Mouse (Mus musculus): Measurements from ENCODE around the gene Canx. TPM values are rescaled to one million over a fixed set of nuclear protein-coding genes. Genes with fewer than 3 reads are reported as not detected.
A peak's percentile ranks its signal among the peaks of the same experiment; 100 is the strongest.

The Canx gene
- polyA plus RNA-seq (2015; fragmentation: Nextera tagmentation; extraction: Ambion mirVana), result 284 and 286 TPM in 2 replicates

DNA sequence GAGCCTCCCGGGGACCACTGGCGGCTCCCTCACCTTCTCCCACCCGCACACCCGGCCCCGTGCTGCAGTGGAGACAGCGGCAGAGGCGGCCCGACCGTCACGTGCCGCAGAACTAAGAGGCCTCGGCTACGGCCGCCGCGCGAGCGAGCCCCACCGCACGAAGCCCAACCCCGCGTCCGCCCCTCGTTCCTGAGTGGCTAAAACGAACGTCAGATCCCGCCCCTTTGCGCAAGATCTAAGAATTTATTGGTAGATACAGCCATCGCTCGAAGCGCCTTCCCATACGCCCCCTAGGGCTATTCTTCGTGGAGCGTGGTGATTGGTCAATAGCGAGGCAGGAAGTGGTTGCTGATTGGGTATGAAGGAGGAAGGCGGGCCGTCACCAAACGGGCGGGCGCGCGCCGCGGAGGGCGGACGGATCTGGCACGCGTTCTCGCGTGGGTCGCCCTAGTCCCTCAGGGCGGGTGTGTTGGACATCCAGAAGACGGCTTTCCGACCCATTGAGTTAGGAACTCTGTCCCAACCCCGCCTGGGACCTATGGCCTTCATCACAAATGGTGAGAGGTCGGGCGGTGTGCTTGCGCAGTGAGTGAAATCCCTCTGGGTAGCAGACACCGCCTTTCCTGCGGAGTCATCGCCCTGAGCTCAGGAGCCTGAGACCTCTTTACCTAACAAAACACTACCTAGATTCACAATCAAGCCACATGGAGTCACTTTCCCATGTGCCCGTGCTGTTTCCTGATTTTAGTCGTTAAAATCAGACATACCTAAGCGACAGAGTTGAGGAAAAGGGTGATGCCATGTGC is at the start of gene Canx:
Gene Canx (minus strand): TSS at position 178 of the 806 bp plus-strand sequence.
- peak within 1 kb of the TSS; percentile 58 for H3K4me2 ChIP-seq (replicated peaks)
- H3K4me1 ChIP-seq, result peaks cover 15% of the 10 kb centered on the region

DNA sequence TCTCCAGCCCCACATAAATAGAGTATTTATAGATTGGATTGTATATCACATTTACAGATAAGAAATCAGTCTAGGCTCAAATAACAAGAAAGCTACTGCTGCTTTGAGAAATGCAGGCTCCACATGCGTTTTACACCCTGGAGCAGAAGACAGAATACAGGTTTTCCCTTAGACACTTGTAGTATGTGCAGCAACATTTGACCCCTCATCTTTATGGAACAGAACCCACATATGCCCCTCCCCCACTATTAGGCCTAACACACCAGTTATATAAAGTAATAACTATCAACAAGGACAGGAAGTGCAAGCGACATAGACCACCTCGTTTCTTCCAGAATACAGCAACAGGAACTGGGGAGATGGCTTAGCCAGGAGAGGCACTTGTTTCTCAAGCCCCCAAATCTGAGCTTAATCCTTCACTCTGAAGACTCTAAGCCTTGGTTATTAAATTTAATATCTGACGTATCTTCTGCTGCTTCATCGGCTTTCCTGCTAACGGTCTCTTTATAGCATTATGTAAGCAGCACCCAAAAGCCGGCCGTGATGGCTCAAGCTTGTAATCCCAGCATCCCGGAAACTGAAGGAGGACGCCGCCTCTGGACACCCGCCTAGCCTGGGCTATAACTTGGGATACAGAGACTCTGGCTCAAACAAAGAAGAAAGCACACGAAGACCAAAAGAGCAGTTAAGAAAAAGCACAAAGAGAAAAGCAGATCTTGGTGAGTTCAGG is 49.0 kb upstream of the Canx start:
- H3K4me1 ChIP-seq, result peaks cover 21% of the 10 kb centered on the region
- H3K27ac ChIP-seq (replicated peaks), result no peak overlapping the region
- no peaks in the 10 kb centered on the region for H3K27me3 ChIP-seq
- H3K4me2 ChIP-seq (replicated peaks), result no peak overlapping the region
- WGBS, result 86% methylated on average over 13 of the region's 13 CpGs
- no peak for ATAC-seq (ENCODE audit: insufficient number of reproducible peaks, low FRiP score, low TSS enrichment, low read depth)
- no peak overlapping the region for H3K9ac ChIP-seq
- H3K9me3 ChIP-seq (replicated peaks), result no peaks in the 10 kb centered on the region
- H3K4me3 ChIP-seq (replicated peaks), result no peak overlapping the region
- peaks cover under 1% of the 10 kb centered on the region; the same call in 1 of the 2 replicates for H3K36me3 ChIP-seq

More for the DNA sequence above, at the start of gene Canx:
- Histone ChIP-seq H3K27me3 (no peaks in the 10 kb centered on the region), H3K4me3 (replicated peaks) (peak within 1 kb of the TSS; percentile 96), H3K36me3 (no peaks in the 10 kb centered on the region), H3K9me3 (replicated peaks) (no peaks in the 10 kb centered on the region), H3K27ac (replicated peaks) (peak within 1 kb of the TSS; percentile 92), H3K9ac (peak within 1 kb of the TSS; percentile 93)
- WGBS, result under 1% methylated on average over 64 of the region's 64 CpGs
- ATAC-seq (ENCODE audit: insufficient number of reproducible peaks, low FRiP score, low TSS enrichment, low read depth), result peak; percentile 99

- Histone ChIP-seq H3K4me2 (replicated peaks) (no peak overlapping the region), H3K9ac (no peak overlapping the region), H3K4me3 (replicated peaks) (no peak overlapping the region), H3K36me3 (no peaks in the 10 kb centered on the region), H3K27ac (replicated peaks) (no peak overlapping the region), H3K27me3 (no peaks in the 10 kb centered on the region), H3K9me3 (replicated peaks) (no peaks in the 10 kb centered on the region), H3K4me1 (peaks cover 16% of the 10 kb centered on the region)
- 100% methylated on average over 1 of the region's 1 CpGs for WGBS
- ATAC-seq (ENCODE audit: insufficient number of reproducible peaks, low FRiP score, low TSS enrichment, low read depth), result no peak
These were observed 48.1 kb upstream of the Canx start for GRCm38 (mm10) chr11:50373621-50374020.

GRCm38 (mm10) chr11:50373086-50373485 is 47.6 kb upstream of the Canx start:
- H3K4me2 ChIP-seq (replicated peaks), result no peak overlapping the region
- no peaks in the 10 kb centered on the region for H3K9me3 ChIP-seq (replicated peaks)
- no peaks in the 10 kb centered on the region for H3K27me3 ChIP-seq
- H3K4me1 ChIP-seq, result peaks cover 16% of the 10 kb centered on the region
- no peak overlapping the region for H3K4me3 ChIP-seq (replicated peaks)
- H3K27ac ChIP-seq (replicated peaks), result no peak overlapping the region
- H3K9ac ChIP-seq, result no peak overlapping the region
- H3K36me3 ChIP-seq, result no peaks in the 10 kb centered on the region
- no peak for ATAC-seq (ENCODE audit: insufficient number of reproducible peaks, low FRiP score, low TSS enrichment, low read depth)

DNA sequence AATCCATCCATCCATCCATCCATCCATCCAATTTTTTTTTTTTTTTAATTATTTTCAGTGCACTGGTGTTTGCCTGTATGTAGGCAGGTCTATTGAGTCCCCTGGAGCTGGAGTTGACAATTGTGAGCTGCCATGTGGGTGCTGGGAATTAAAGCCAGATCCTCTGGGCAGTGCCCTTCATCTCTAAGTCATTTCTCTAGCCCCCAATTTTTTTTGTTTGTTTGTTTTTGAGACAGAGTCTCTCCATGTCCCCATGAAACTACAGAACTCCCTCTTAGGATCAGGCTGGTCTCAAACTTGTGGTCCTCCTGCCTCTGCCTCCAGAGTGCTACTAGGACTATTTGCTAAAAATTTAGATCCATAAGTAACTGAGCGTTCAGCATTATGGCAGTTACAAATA is 46.4 kb upstream of the Canx start:
- Histone ChIP-seq H3K27ac (replicated peaks) (no peak overlapping the region), H3K9me3 (replicated peaks) (no peaks in the 10 kb centered on the region), H3K9ac (no peak overlapping the region), H3K4me3 (replicated peaks) (no peak overlapping the region; the same call in 1 of the 2 replicates), H3K4me1 (peaks cover 16% of the 10 kb centered on the region), H3K27me3 (no peaks in the 10 kb centered on the region), H3K4me2 (replicated peaks) (peak overlapping the region; percentile 62), H3K36me3 (no peaks in the 10 kb centered on the region)
- 79% methylated on average over 1 of the region's 1 CpGs for WGBS
- ATAC-seq (ENCODE audit: insufficient number of reproducible peaks, low FRiP score, low TSS enrichment, low read depth), result no peak

GRCm38 (mm10) chr11:50371399-50371841 is 45.9 kb upstream of the Canx start:
- 0 out of 2 replicates have a peak overlapping the region, but pooled peaks have one; percentile 28 for H3K9ac ChIP-seq
- 2% methylated on average over 18 of the region's 18 CpGs for WGBS
- H3K27me3 ChIP-seq, result no peaks in the 10 kb centered on the region
- no peaks in the 10 kb centered on the region for H3K36me3 ChIP-seq
- peak overlapping the region; percentile 62 for H3K4me2 ChIP-seq (replicated peaks)
- H3K9me3 ChIP-seq (replicated peaks), result no peaks in the 10 kb centered on the region
- peak overlapping the region; percentile 44 for H3K4me3 ChIP-seq (replicated peaks)
- ATAC-seq (ENCODE audit: insufficient number of reproducible peaks, low FRiP score, low TSS enrichment, low read depth), result no peak; the same call in 1 of the 2 replicates
- H3K4me1 ChIP-seq, result peaks cover 12% of the 10 kb centered on the region
- H3K27ac ChIP-seq (replicated peaks), result no peak overlapping the region; the same call in 1 of the 2 replicates

- H3K4me2 ChIP-seq (replicated peaks), result peak overlapping the region; percentile 62
- H3K4me1 ChIP-seq, result peaks cover 8% of the 10 kb centered on the region; the same call in 1 of the 2 replicates
- H3K9me3 ChIP-seq (replicated peaks), result no peaks in the 10 kb centered on the region
- H3K27me3 ChIP-seq, result no peaks in the 10 kb centered on the region
- H3K9ac ChIP-seq, result no peak overlapping the region
- no peak overlapping the region for H3K27ac ChIP-seq (replicated peaks)
- peak overlapping the region; percentile 44; the same call in 1 of the 2 replicates for H3K4me3 ChIP-seq (replicated peaks)
- WGBS, result 65% methylated on average over 4 of the region's 4 CpGs
- H3K36me3 ChIP-seq, result no peaks in the 10 kb centered on the region
- no peak for ATAC-seq (ENCODE audit: insufficient number of reproducible peaks, low FRiP score, low TSS enrichment, low read depth)
These were observed 45.5 kb upstream of the Canx start for GRCm38 (mm10) chr11:50370969-50371368.

GRCm38 (mm10) chr11:50369360-50369911 is 44.0 kb upstream of the Canx start:
- no peak overlapping the region for H3K4me3 ChIP-seq (replicated peaks)
- no peaks in the 10 kb centered on the region for H3K36me3 ChIP-seq
- WGBS, result 81% methylated on average over 5 of the region's 5 CpGs
- H3K9ac ChIP-seq, result no peak overlapping the region
- peaks cover 7% of the 10 kb centered on the region; the same call in 1 of the 2 replicates for H3K4me1 ChIP-seq
- H3K27ac ChIP-seq (replicated peaks), result no peak overlapping the region
- no peak overlapping the region for H3K4me2 ChIP-seq (replicated peaks)
- H3K27me3 ChIP-seq, result no peaks in the 10 kb centered on the region
- H3K9me3 ChIP-seq (replicated peaks), result no peaks in the 10 kb centered on the region
- ATAC-seq (ENCODE audit: insufficient number of reproducible peaks, low FRiP score, low TSS enrichment, low read depth), result no peak

DNA sequence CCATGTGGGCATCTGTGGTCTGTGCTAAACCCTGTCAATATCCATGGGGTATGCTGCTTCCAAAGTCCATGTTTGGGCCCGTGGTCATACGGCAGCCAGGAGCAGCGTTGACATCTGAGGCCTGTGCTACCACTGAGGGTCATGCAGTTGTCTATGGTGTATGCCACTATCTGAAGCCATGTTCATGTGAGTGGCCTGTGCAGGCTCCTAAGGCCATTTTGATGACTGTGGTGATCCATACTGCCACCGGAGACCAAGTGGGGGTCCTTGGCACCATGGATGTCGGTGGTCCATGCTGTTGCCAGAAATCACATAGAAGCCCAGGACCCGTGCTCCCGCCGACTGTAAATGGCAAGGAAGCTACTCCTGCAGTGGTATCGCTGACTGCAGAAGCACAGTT is 42.1 kb upstream of the Canx start:
- Histone ChIP-seq H3K4me1 (peaks cover 7% of the 10 kb centered on the region; the same call in 1 of the 2 replicates), H3K27me3 (no peaks in the 10 kb centered on the region), H3K9ac (no peak overlapping the region), H3K27ac (replicated peaks) (no peak overlapping the region), H3K36me3 (no peaks in the 10 kb centered on the region), H3K9me3 (replicated peaks) (no peaks in the 10 kb centered on the region), H3K4me2 (replicated peaks) (no peak overlapping the region), H3K4me3 (replicated peaks) (no peak overlapping the region)
- WGBS, result 88% methylated on average over 9 of the region's 9 CpGs
- ATAC-seq (ENCODE audit: insufficient number of reproducible peaks, low FRiP score, low TSS enrichment, low read depth), result no peak

DNA sequence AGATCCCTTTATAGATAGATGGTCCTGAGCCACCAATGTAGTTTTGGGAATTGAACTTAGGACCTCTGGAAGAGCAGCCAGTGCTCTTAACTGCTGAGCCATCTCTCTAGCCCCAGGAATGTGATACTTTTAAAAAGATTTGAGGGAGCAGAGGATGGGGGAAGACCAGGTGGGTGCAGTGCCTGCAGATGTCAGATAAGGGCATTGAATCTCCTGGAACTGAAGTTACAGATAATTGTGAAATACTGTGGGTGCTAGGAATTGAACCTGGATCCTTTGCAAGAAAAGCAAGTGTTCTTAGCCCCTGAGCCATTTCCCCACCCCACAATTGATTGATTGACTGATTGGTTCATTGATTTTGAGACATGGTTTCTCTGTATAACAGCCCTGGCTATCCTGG is 39.8 kb upstream of the Canx start:
- H3K27me3 ChIP-seq, result no peaks in the 10 kb centered on the region
- H3K9me3 ChIP-seq (replicated peaks), result no peaks in the 10 kb centered on the region
- H3K4me1 ChIP-seq, result no peaks in the 10 kb centered on the region
- H3K4me3 ChIP-seq (replicated peaks), result no peak overlapping the region
- no peaks in the 10 kb centered on the region for H3K36me3 ChIP-seq
- H3K27ac ChIP-seq (replicated peaks), result no peak overlapping the region
- H3K4me2 ChIP-seq (replicated peaks), result no peak overlapping the region
- no peak for ATAC-seq (ENCODE audit: insufficient number of reproducible peaks, low FRiP score, low TSS enrichment, low read depth)
- no peak overlapping the region for H3K9ac ChIP-seq

DNA sequence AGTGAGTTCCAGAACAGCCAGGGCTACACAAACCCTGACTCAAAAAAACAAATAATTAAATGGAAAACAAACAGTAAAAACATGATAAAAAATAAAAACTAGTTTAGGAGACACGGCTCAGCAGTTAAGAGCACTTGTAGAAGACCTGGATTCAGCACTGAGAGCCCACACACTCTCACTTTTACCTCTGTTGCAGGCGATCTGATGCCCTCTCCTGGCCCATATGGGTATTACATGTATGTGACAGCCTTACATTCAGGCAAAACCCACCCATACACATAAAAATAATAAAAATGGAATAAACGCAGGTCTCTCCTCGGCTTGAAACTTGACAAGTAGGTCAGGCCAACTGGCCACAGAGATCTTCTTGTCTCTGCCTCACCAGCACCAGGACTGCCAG is 39.1 kb upstream of the Canx start:
- ATAC-seq (ENCODE audit: insufficient number of reproducible peaks, low FRiP score, low TSS enrichment, low read depth), result peak; percentile 74; the same call in 1 of the 2 replicates
- 5% methylated on average over 4 of the region's 4 CpGs for WGBS
- Histone ChIP-seq H3K4me1 (no peaks in the 10 kb centered on the region), H3K27me3 (no peaks in the 10 kb centered on the region), H3K27ac (replicated peaks) (no peak overlapping the region), H3K4me3 (replicated peaks) (no peak overlapping the region), H3K9me3 (replicated peaks) (no peaks in the 10 kb centered on the region), H3K9ac (no peak overlapping the region), H3K36me3 (no peaks in the 10 kb centered on the region), H3K4me2 (replicated peaks) (no peak overlapping the region)
